Mouse (Mus musculus): ENCODE measurements at regions not wholly inside any gene's neighbourhood (a gene's known extent, or its start where the extent isn't known, plus 50 kb on each side); places are given as distances from the start of the nearest gene placed in this dataset.
A peak's percentile ranks its signal among the peaks of the same experiment; 100 is the strongest.

GRCm38 (mm10) chr4:55203731-55204710, 145.8 kb upstream of the Rad23b start:
- no peak for DNase-seq (ENCODE audit: low spot score)

GRCm38 (mm10) chr4:55206226-55206625, 143.6 kb upstream of the Rad23b start:
- no peak for DNase-seq (ENCODE audit: low spot score)

GRCm38 (mm10) chr4:55207749-55208385, 142.0 kb upstream of the Rad23b start:
- no peak for DNase-seq (ENCODE audit: low spot score)

GRCm38 (mm10) chr4:55208386-55209345, 141.2 kb upstream of the Rad23b start:
- DNase-seq (ENCODE audit: low spot score), result no peak

GRCm38 (mm10) chr4:55215425-55216174, 134.2 kb upstream of the Rad23b start:
- no peak for DNase-seq (ENCODE audit: low spot score)

GRCm38 (mm10) chr4:55216175-55216545, 133.7 kb upstream of the Rad23b start:
- no peak for DNase-seq (ENCODE audit: low spot score)

GRCm38 (mm10) chr4:55225766-55226165, 124.1 kb upstream of the Rad23b start:
- no peak for DNase-seq (ENCODE audit: low spot score)

- no peak for DNase-seq (ENCODE audit: low spot score)
Measured at GRCm38 (mm10) chr4:55227394-55227793, 122.4 kb upstream of the Rad23b start.

GRCm38 (mm10) chr4:55231522-55231921, 118.3 kb upstream of the Rad23b start:
- peak; percentile 11 for DNase-seq (ENCODE audit: low spot score)

GRCm38 (mm10) chr4:55237856-55238255, 112.0 kb upstream of the Rad23b start:
- peak; percentile 67 for DNase-seq (ENCODE audit: low spot score)

GRCm38 (mm10) chr4:55240450-55240849, 109.4 kb upstream of the Rad23b start:
- DNase-seq (ENCODE audit: low spot score), result peak; percentile 60

GRCm38 (mm10) chr4:55242331-55242730, 107.5 kb upstream of the Rad23b start:
- no peak for DNase-seq (ENCODE audit: low spot score)

- no peak for DNase-seq (ENCODE audit: low spot score)
Measured at GRCm38 (mm10) chr4:55243091-55244058, 106.5 kb upstream of the Rad23b start.

GRCm38 (mm10) chr4:55245789-55246188, 104.1 kb upstream of the Rad23b start:
- DNase-seq (ENCODE audit: low spot score), result no peak

GRCm38 (mm10) chr4:55250334-55250733, 99.5 kb upstream of the Rad23b start:
- no peak for DNase-seq (ENCODE audit: low spot score)

GRCm38 (mm10) chr4:55251546-55251945, 98.3 kb upstream of the Rad23b start:
- no peak for DNase-seq (ENCODE audit: low spot score)

- no peak for DNase-seq (ENCODE audit: low spot score)
Measured at GRCm38 (mm10) chr4:55253769-55254168, 96.1 kb upstream of the Rad23b start.

- no peak for DNase-seq (ENCODE audit: low spot score)
Measured at GRCm38 (mm10) chr4:55271965-55272630, 77.7 kb upstream of the Rad23b start.
